Mouse (Mus musculus) embryonic fibroblast, embryonic 13.5 days (primary cell): ENCODE measurements around the gene Cftr.

ENCODE experiments used
- CTCF ChIP-seq: IDR thresholded peaks from 2 replicates; pipeline ENCODE4 v1.5.1; 2011; ENCODE audit warnings: mild to moderate bottlenecking, control low read depth, low read length, moderate library complexity, borderline replicate concordance; ENCODE audit not compliant: insufficient read depth
- POLR2A ChIP-seq: IDR thresholded peaks from 2 replicates; pipeline ENCODE4 v1.6.1; 2011; ENCODE audit warnings: low read depth, mild to moderate bottlenecking, control low read depth, low read length, moderate library complexity

DNA sequence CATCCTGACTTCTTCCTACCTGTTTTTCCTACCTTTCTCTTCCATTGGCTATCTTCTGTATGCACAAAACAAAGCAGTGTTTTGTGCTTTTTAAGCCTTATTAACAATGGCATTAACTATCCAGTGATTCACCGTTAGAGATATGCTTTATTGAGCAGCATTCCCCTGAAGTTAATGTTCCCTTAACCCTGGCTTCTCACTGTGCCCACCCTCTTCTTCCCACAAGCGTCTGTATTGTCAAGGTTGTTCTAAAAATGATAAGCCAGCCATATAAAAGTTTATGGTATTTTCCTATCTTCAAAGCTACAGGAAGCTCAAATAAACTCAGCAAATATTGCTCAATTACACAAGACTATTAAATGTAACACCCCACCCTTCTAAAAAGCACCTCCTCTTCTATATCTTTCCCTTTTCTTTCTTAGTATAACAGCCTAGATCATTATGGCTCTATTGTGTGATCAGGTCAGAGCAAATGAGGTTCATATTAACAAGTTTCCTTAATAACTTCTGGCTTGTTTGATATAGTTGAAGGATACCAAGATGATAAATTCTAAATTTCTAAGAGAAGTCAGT, 77.5 kb downstream of the Cftr start:
- no peak for TF ChIP-seq POLR2A
- TF ChIP-seq CTCF: no peak
